Mouse (Mus musculus) forebrain, postnatal 0 days (tissue): ENCODE measurements around the gene Ak2. TPM values are rescaled to one million over a fixed set of nuclear protein-coding genes. Genes with fewer than 3 reads are reported as not detected.

ENCODE experiments used
- ATAC-seq: fragments of 200-750 bp; cut with Nextera tagmentation; 2 replicates; pipeline ENCODE4 v1.8.0; 2017; ENCODE audit warnings: mild to moderate bottlenecking, moderate library complexity
- DNase-seq: peaks from one replicate; pipeline ENCODE4 v3.0.0-alpha.2; 2015
- H3K27ac ChIP-seq: fragments of 300-500 bp; sonication (generic); 2 replicates; pipeline ENCODE4 v1.5.1; 2014; ENCODE audit warnings: low read depth, mild to moderate bottlenecking, antibody characterized with exemption, low read length, moderate library complexity, mixed read lengths
- H3K27me3 ChIP-seq: fragments of 300-500 bp; sonication (generic); 2 replicates; pipeline ENCODE4 v1.6.1; 2014; ENCODE audit warnings: mild to moderate bottlenecking, low read length, mixed read lengths; ENCODE audit not compliant: insufficient read depth
- H3K36me3 ChIP-seq: fragments of 300-500 bp; sonication (generic); 2 replicates; pipeline ENCODE4 v1.6.1; 2014; ENCODE audit warnings: mild to moderate bottlenecking, moderate library complexity; ENCODE audit not compliant: insufficient read depth
- H3K4me1 ChIP-seq: fragments of 300-500 bp; sonication (generic); 2 replicates; pipeline ENCODE4 v1.6.1; 2014; ENCODE audit warnings: antibody characterized with exemption; ENCODE audit not compliant: insufficient read depth
- H3K4me2 ChIP-seq: fragments of 300-500 bp; sonication (generic); 2 replicates; pipeline ENCODE4 v1.6.1; 2014; ENCODE audit warnings: low read depth, mild to moderate bottlenecking, moderate library complexity
- H3K4me3 ChIP-seq: fragments of 300-500 bp; sonication (generic); 2 replicates; pipeline ENCODE4 v1.5.1; 2014; ENCODE audit warnings: low read depth, low read length, mixed read lengths
- H3K9ac ChIP-seq: fragments of 300-500 bp; sonication (generic); 2 replicates; pipeline ENCODE4 v1.6.1; 2014; ENCODE audit warnings: mild to moderate bottlenecking
- H3K9me3 ChIP-seq: fragments of 300-500 bp; sonication (generic); 2 replicates; pipeline ENCODE4 v1.6.1; 2016; ENCODE audit warnings: low read length
- CTCF ChIP-seq: sonication (generic); IDR thresholded peaks from 2 replicates; pipeline ENCODE4 v1.5.1; 2016; ENCODE audit warnings: antibody characterized with exemption, control low read depth, low read depth
- WGBS: fragments of 180-500 bp; shearing (Covaris S2); extraction: QIAGEN DNeasy Blood & Tissue Kit; methylation state at CpG from one replicate; pipeline ENCODE4 v1.1.7; 2014; 5-methylcytosine and 5-hydroxymethylcytosine counted together
- polyA plus RNA-seq: library from polyadenylated mRNA; unstranded; fragments of >200 nt; fragmentation: Nextera tagmentation; extraction: Ambion mirVana; gene quantifications from 2 replicates; pipeline ENCODE4 v1.2.1, GENCODE M21; 2015
- total RNA-seq: library from RNA; depleted of rRNA; stranded (reverse); fragments of >200 nt; gene quantifications from 2 replicates; pipeline ENCODE4 v1.2.3, GENCODE M21; 2014

The Ak2 gene
- total and polyA plus RNA-seq, 2 experiments from 2014 or later, result 30.8 to 64.2 TPM

GRCm38 (mm10) chr4:129008672-129009071, 16.9 kb downstream of the Ak2 start:
- ATAC-seq (no peak), DNase-seq (no peak)
- no peak overlapping the region for H3K4me3 ChIP-seq
- H3K9ac ChIP-seq, result no peak overlapping the region
- TF ChIP-seq CTCF, result no peak
- no peaks in the 10 kb centered on the region for H3K27me3 ChIP-seq
- H3K9me3 ChIP-seq, result no peaks in the 10 kb centered on the region
- 0 out of 2 replicates have a peak, but pooled peaks cover 3% of the 10 kb centered on the region for H3K4me1 ChIP-seq
- H3K27ac ChIP-seq, result no peak overlapping the region
- WGBS, result 90% methylated on average over 3 of the region's 3 CpGs
- peaks cover 28% of the 10 kb centered on the region for H3K36me3 ChIP-seq
- no peak overlapping the region for H3K4me2 ChIP-seq

GRCm38 (mm10) chr4:129009521-129009920, 17.8 kb downstream of the Ak2 start:
- WGBS, result 84% methylated on average over 5 of the region's 5 CpGs
- 0 out of 2 replicates have a peak, but pooled peaks cover 3% of the 10 kb centered on the region for H3K4me1 ChIP-seq
- H3K9ac ChIP-seq, result no peak overlapping the region
- ATAC-seq (no peak), DNase-seq (no peak)
- H3K27ac ChIP-seq, result no peak overlapping the region
- no peak overlapping the region for H3K4me2 ChIP-seq
- no peaks in the 10 kb centered on the region for H3K27me3 ChIP-seq
- H3K4me3 ChIP-seq, result no peak overlapping the region
- peaks cover 25% of the 10 kb centered on the region for H3K36me3 ChIP-seq
- no peaks in the 10 kb centered on the region for H3K9me3 ChIP-seq
- no peak for TF ChIP-seq CTCF

GRCm38 (mm10) chr4:129011604-129012121, 19.9 kb downstream of the Ak2 start:
- Histone ChIP-seq H3K36me3 (peaks cover 23% of the 10 kb centered on the region), H3K27ac (no peak overlapping the region), H3K9me3 (no peaks in the 10 kb centered on the region), H3K9ac (no peak overlapping the region), H3K4me3 (no peak overlapping the region), H3K27me3 (no peaks in the 10 kb centered on the region), H3K4me2 (no peak overlapping the region), H3K4me1 (0 out of 2 replicates have a peak, but pooled peaks cover 3% of the 10 kb centered on the region)
- ATAC-seq, result peak; percentile 51
- peak; percentile 54 for DNase-seq
- WGBS, result 33% methylated on average over 15 of the region's 15 CpGs
- TF ChIP-seq CTCF, result no peak

GRCm38 (mm10) chr4:129013151-129013864, 21.6 kb downstream of the Ak2 start:
- 71% methylated on average over 10 of the region's 10 CpGs for WGBS
- Histone ChIP-seq H3K4me2 (no peak overlapping the region), H3K9me3 (no peaks in the 10 kb centered on the region), H3K4me1 (0 out of 2 replicates have a peak, but pooled peaks cover 3% of the 10 kb centered on the region), H3K27ac (no peak overlapping the region), H3K9ac (no peak overlapping the region), H3K4me3 (no peak overlapping the region), H3K27me3 (no peaks in the 10 kb centered on the region), H3K36me3 (peaks cover 7% of the 10 kb centered on the region; the same call in 1 of the 2 replicates)
- DNase-seq, result no peak
- no peak for TF ChIP-seq CTCF
- ATAC-seq, result no peak

- Histone ChIP-seq H3K4me3 (no peak overlapping the region), H3K4me1 (0 out of 2 replicates have a peak, but pooled peaks cover 8% of the 10 kb centered on the region), H3K4me2 (no peak overlapping the region), H3K9ac (no peak overlapping the region), H3K27me3 (no peaks in the 10 kb centered on the region), H3K27ac (no peak overlapping the region), H3K36me3 (no peaks in the 10 kb centered on the region), H3K9me3 (no peaks in the 10 kb centered on the region)
- DNase-seq, result no peak
- no peak for TF ChIP-seq CTCF
- 33% methylated on average over 4 of the region's 4 CpGs for WGBS
- no peak for ATAC-seq
Observed at GRCm38 (mm10) chr4:129016329-129016728, 24.6 kb downstream of the Ak2 start.

- no peak overlapping the region for H3K27ac ChIP-seq
- no peak overlapping the region for H3K9ac ChIP-seq
- no peaks in the 10 kb centered on the region for H3K9me3 ChIP-seq
- 86% methylated on average over 10 of the region's 10 CpGs for WGBS
- H3K4me2 ChIP-seq, result no peak overlapping the region
- ATAC-seq (no peak), DNase-seq (no peak)
- no peaks in the 10 kb centered on the region for H3K27me3 ChIP-seq
- 0 out of 2 replicates have a peak, but pooled peaks cover 6% of the 10 kb centered on the region for H3K4me1 ChIP-seq
- TF ChIP-seq CTCF, result no peak
- no peak overlapping the region for H3K4me3 ChIP-seq
- H3K36me3 ChIP-seq, result no peaks in the 10 kb centered on the region
Observed at GRCm38 (mm10) chr4:129017150-129017549, 25.4 kb downstream of the Ak2 start.

GRCm38 (mm10) chr4:129018788-129019435, 27.2 kb downstream of the Ak2 start:
- Histone ChIP-seq H3K27ac (no peak overlapping the region), H3K4me3 (no peak overlapping the region), H3K36me3 (no peaks in the 10 kb centered on the region), H3K9me3 (no peaks in the 10 kb centered on the region), H3K4me2 (no peak overlapping the region), H3K9ac (no peak overlapping the region), H3K27me3 (no peaks in the 10 kb centered on the region), H3K4me1 (0 out of 2 replicates have a peak, but pooled peaks cover 5% of the 10 kb centered on the region)
- no peak for TF ChIP-seq CTCF
- ATAC-seq (no peak), DNase-seq (no peak)
- WGBS, result 89% methylated on average over 9 of the region's 9 CpGs
